Mouse (Mus musculus): Measurements from ENCODE around the gene Oaf. TPM values are rescaled to one million over a fixed set of nuclear protein-coding genes. Genes with fewer than 3 reads are reported as not detected.

Oaf gene
- under 1 TPM in 1 of 2 experiments, not detected in 1; 0.47 TPM for total RNA-seq (2023)

DNA sequence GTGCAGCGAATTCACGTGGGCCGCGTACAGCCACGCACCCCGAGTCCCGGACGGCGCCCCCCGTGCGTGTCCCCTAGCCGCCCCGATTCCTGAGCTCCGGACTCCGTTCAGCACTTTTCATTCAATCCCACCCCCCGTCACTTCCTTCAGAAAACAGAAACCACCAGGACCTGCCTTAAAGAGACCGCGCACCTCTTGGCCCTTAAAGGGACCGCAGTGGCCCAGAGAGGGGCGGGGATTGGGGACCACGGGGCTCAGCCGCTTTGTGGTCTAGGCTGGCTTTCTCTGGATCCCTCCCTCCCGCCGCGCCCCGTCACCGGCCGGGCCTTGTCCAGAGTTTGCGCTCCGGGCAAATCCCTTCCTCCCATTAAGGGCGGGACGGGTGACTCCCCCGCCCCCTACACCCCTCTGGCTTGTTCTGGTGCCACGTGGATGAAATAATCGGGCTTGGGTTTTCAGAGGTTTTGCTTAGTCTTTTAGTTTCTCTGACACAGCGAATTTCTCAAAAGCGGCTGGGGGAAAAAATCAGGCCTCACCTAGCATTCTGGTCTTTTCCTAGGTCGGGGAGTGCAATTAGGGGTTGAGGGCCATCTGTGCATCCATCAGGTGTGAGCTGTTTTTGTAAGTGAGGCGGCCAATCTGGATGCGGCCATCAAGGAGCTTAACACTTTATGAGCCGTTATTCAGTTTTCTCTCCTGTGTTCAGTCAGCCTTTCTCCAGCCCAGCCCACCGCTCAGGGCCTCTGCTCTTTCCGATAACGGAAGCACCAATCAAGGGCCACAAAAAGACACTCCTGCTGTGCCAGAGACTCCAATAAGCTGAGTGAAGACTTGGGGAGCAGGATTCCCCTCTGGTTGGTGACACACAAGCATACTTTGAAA, at the start of gene Oaf:
TSS of gene Oaf (minus strand) at position 200 of the 882 bp plus-strand sequence.

DNA sequence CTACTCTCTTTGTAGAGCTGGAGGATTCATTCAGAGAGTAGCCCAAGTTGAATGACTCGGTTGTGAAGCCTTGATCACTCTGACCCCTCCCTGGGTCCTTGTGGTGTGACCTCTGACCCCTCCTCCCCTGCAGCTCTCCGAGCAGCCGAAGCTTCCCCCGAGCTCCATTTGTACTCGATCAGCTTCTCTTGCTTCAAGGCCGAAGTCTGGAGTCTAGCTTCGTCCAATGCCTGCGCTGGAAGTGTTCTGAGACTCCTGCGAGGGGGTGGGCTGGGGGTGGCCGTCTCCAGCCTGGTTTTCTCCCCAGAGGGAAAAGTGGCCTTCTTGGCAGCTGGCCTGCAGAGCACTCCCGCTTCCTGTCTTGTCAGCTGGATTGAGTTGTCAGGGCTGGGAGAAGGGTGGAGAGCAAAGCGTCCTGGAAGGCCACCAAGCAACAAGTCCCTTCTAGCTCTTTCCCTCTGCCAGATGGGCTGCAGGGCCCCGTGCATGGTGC, 29.5 kb downstream of the Oaf start, which contains the start of gene Pou2f3:
TSS of gene Pou2f3 (minus strand) at position 180 of the 493 bp plus-strand sequence.

Other genes with a start within 250 kb of the Oaf start
- gene Arhgef12, start 132.7 kb downstream of the Oaf start, total RNA-seq (2023), result 1 to 10 TPM; 8.9 to 10.0 TPM
- gene Tmem136, start 123.3 kb downstream of the Oaf start, total RNA-seq (2023), result not detected
- not detected for gene Pou2f3, start 29.5 kb downstream of the Oaf start, total RNA-seq (2023)
- gene Trim29, start 70.9 kb upstream of the Oaf start, total RNA-seq (2023), result not detected